Mouse (Mus musculus): ENCODE data around the gene Ctso. TPM values are rescaled to one million over a fixed set of nuclear protein-coding genes. Genes with fewer than 3 reads are reported as not detected.
A peak's percentile ranks its signal among the peaks of the same experiment; 100 is the strongest.

The Ctso gene
- polyA plus RNA-seq (2016; fragmentation: Nextera tagmentation; extraction: Ambion mirVana) = 10.1 and 15.9 TPM in 2 replicates

DNA sequence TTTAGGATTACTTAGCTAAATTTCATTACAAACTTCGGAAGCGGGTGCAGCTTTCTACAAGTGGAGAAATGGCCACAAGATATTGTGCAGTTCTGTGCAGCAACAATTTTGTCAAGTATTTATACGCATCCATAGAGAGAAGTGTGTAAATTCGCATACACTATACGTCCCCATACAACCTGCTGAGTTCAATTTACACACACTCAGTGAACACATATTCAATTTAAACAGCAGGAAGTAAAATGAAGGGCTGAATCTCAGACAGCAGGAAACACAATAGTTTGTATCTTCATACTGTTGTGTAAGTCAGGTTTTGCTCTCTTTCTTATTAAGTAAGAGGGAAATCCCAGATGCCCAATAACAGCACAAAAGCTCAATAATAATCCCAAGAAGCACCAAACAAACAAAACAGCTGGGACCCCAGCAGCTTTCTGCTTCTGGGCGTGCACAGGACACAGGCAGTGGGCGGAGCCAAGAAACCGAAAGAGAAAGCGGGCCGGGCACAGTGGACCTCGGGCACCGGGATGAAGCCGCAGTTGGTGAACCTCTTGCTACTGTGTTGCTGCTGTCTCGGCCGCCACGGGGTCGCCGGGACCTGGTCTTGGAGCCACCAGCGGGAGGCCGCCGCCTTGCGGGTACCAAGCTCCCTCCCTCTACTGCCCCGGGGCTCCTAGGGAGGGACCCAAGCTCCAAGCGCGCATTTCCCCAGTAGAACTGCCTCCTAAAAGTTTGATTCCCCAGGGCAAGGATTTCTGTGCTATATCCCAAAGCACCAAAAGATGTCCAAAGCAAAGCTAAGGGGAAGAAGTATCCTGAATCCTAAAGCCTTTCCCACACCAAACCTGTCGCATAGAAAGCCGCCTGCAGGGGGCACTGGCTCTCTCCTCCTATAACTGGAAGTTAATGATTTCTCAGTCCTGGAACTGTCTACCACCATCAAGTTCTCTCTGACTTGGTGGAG is at the start of gene Ctso:
Gene Ctso, plus strand, starts transcription at position 461 of the 961 bp plus-strand sequence.
- DNase-seq (ENCODE audit: low spot score) = peak; percentile 90
- 14% methylated on average over 27 of the region's 27 CpGs for WGBS
- Histone ChIP-seq H3K4me1 (no peaks in the 10 kb centered on the region), H3K27ac (peak within 1 kb of the TSS; percentile 95), H3K36me3 (no peaks in the 10 kb centered on the region), H3K27me3 (ENCODE audit: insufficient read depth, poor library complexity, severe bottlenecking) (no peaks in the 10 kb centered on the region), H3K4me3 (peak within 1 kb of the TSS; percentile 76), H3K9me3 (no peaks in the 10 kb centered on the region)

GRCm38 (mm10) chr3:81883916-81884315 is 48.5 kb upstream of the Ctso start:
- Histone ChIP-seq H3K9me3 (no peaks in the 10 kb centered on the region), H3K27me3 (ENCODE audit: insufficient read depth, poor library complexity, severe bottlenecking) (no peaks in the 10 kb centered on the region), H3K4me3 (no peak overlapping the region), H3K4me1 (no peaks in the 10 kb centered on the region), H3K27ac (no peak overlapping the region), H3K36me3 (no peaks in the 10 kb centered on the region)
- DNase-seq (ENCODE audit: low spot score) = no peak

DNA sequence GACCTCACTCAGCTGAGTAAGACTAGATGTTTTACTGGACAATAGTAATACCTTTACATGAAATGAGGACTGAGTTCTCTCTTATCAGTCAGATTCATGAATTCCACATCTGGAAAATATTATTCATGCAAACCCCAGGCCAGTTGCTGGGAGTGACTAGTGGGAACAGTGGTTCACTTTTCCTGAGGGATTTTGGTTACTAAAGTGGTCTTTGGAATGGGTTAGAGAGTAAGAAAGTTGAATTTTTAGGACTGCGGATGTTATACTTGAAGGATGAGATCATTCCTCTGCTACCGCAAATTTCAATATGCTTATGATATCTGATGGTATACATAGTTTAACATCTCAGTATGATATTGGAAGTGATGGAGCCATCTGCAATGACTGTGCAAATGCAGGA is 46.8 kb upstream of the Ctso start:
- WGBS = 91% methylated on average over 2 of the region's 2 CpGs

DNA sequence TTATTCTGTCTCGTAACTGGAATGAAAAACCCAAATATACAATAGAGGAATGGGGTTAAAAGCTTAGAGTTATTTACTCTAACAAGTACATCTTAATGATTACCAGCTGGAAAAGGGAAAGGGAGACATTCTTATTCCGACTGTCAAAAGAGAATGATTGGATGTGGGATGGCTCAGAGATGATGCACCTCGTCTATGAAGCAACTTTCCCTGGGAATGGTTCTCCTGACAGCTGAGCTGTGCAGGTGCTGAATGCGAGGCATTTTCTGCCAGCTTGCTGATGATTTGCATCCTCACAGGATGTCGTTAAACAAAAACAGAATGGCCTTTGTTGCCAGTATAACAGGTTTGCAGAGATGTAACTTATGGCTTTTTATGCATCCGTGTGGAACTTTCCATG is 43.3 kb upstream of the Ctso start:
- Histone ChIP-seq H3K4me1 (no peaks in the 10 kb centered on the region), H3K4me3 (no peak overlapping the region), H3K36me3 (no peaks in the 10 kb centered on the region), H3K9me3 (no peaks in the 10 kb centered on the region), H3K27me3 (ENCODE audit: insufficient read depth, poor library complexity, severe bottlenecking) (no peaks in the 10 kb centered on the region), H3K27ac (no peak overlapping the region)
- no peak for DNase-seq (ENCODE audit: low spot score)
- WGBS = 68% methylated on average over 6 of the region's 6 CpGs

More for the DNA sequence above, 46.8 kb upstream of the Ctso start:
- no peaks in the 10 kb centered on the region for H3K4me1 ChIP-seq
- H3K4me3 ChIP-seq = no peak overlapping the region
- DNase-seq (ENCODE audit: low spot score) = no peak
- no peaks in the 10 kb centered on the region for H3K36me3 ChIP-seq
- no peak overlapping the region for H3K27ac ChIP-seq
- H3K9me3 ChIP-seq = no peaks in the 10 kb centered on the region
- no peaks in the 10 kb centered on the region for H3K27me3 ChIP-seq (ENCODE audit: insufficient read depth, poor library complexity, severe bottlenecking)

GRCm38 (mm10) chr3:81910286-81911036 is 21.9 kb upstream of the Ctso start:
- 84% methylated on average over 6 of the region's 6 CpGs for WGBS
- Histone ChIP-seq H3K27ac (no peak overlapping the region), H3K9me3 (no peaks in the 10 kb centered on the region), H3K4me3 (no peak overlapping the region), H3K36me3 (no peaks in the 10 kb centered on the region), H3K4me1 (no peaks in the 10 kb centered on the region), H3K27me3 (ENCODE audit: insufficient read depth, poor library complexity, severe bottlenecking) (no peaks in the 10 kb centered on the region)
- no peak for DNase-seq (ENCODE audit: low spot score)

DNA sequence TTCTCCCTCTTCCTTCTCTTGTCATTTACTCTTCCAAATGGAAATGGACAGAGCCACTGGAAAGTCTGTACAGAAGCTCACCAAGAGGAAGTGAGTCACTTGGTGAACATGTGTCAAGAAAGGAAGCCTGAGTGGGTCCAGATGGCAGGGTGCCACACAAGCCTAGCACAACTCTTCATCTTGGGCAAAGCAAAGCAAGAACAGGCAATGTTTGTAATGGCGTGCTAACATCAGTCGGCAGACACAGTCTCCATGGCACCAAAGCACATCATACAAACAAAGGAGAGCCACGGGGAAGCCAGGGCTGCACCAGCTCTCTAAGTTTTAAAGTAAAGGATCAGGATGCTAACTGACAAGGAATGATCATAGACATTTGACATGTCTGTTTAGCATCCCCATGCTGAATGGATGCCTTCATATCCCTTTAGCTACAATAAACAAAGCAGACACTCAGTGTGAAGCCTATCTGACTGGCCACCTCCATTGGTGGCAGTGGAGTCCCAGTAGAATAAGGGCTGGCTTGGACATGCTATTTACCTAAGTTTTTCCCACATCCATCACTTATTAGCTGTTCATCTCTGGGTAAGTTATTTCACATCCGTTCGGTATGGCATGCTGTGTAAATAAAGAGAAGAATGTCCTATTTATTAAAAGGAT is 16.2 kb upstream of the Ctso start:
- DNase-seq (ENCODE audit: low spot score) = no peak
- Histone ChIP-seq H3K4me1 (no peaks in the 10 kb centered on the region), H3K27me3 (ENCODE audit: insufficient read depth, poor library complexity, severe bottlenecking) (no peaks in the 10 kb centered on the region), H3K36me3 (no peaks in the 10 kb centered on the region), H3K27ac (no peak overlapping the region), H3K9me3 (no peaks in the 10 kb centered on the region), H3K4me3 (no peak overlapping the region)
- 71% methylated on average over 5 of the region's 5 CpGs for WGBS

DNA sequence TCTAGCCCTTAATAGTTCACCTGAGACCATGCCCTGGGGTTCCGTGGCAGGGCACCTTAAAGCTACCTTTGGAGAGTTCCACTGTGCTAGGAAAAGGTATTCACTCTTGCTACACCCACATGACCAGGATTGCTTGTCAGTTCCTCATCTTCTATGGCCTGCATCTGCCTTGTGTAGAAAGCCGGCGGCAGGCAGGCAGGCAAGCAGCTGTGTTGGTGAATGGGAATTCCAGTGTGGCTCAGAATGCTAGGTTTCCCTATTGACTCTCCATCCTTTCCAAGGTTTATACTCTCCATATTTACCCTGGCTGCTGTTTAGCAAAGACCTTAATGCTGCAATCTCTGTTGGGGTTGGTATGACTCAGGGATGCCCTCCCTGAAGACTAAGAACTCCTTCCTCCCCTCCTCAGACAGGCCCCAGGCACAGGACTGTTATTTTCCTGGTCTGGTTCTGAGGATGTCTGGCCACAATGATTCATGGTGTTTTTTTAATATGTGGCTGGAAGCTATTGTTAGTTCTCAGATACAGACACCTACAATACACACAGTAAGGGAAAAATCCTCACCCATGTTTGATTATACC is 15.0 kb upstream of the Ctso start:
- no peaks in the 10 kb centered on the region for H3K27me3 ChIP-seq (ENCODE audit: insufficient read depth, poor library complexity, severe bottlenecking)
- H3K27ac ChIP-seq = no peak overlapping the region
- DNase-seq (ENCODE audit: low spot score) = no peak
- H3K9me3 ChIP-seq = no peaks in the 10 kb centered on the region
- H3K4me3 ChIP-seq = no peak overlapping the region
- no peaks in the 10 kb centered on the region for H3K4me1 ChIP-seq
- WGBS = 79% methylated on average over 3 of the region's 3 CpGs
- no peaks in the 10 kb centered on the region for H3K36me3 ChIP-seq

- Histone ChIP-seq H3K9me3 (no peaks in the 10 kb centered on the region), H3K4me1 (no peaks in the 10 kb centered on the region), H3K27ac (no peak overlapping the region), H3K27me3 (ENCODE audit: insufficient read depth, poor library complexity, severe bottlenecking) (no peaks in the 10 kb centered on the region), H3K36me3 (no peaks in the 10 kb centered on the region), H3K4me3 (no peak overlapping the region)
- 76% methylated on average over 8 of the region's 8 CpGs for WGBS
- DNase-seq (ENCODE audit: low spot score) = no peak
Observed at GRCm38 (mm10) chr3:81918215-81918614, 14.2 kb upstream of the Ctso start.

- Histone ChIP-seq H3K36me3 (no peaks in the 10 kb centered on the region), H3K4me3 (no peak overlapping the region), H3K9me3 (no peaks in the 10 kb centered on the region), H3K4me1 (no peaks in the 10 kb centered on the region), H3K27ac (no peak overlapping the region), H3K27me3 (ENCODE audit: insufficient read depth, poor library complexity, severe bottlenecking) (no peaks in the 10 kb centered on the region)
- 55% methylated on average over 3 of the region's 3 CpGs for WGBS
- DNase-seq (ENCODE audit: low spot score) = no peak
Observed at GRCm38 (mm10) chr3:81919681-81920080, 12.7 kb upstream of the Ctso start.

- H3K27me3 ChIP-seq (ENCODE audit: insufficient read depth, poor library complexity, severe bottlenecking) = no peaks in the 10 kb centered on the region
- WGBS = 51% methylated on average over 4 of the region's 4 CpGs
- DNase-seq (ENCODE audit: low spot score) = no peak
- no peaks in the 10 kb centered on the region for H3K36me3 ChIP-seq
- no peak overlapping the region for H3K4me3 ChIP-seq
- H3K9me3 ChIP-seq = no peaks in the 10 kb centered on the region
- no peaks in the 10 kb centered on the region for H3K4me1 ChIP-seq
- H3K27ac ChIP-seq = no peak overlapping the region
Observed at GRCm38 (mm10) chr3:81922910-81923309, 9.5 kb upstream of the Ctso start.

- no peak overlapping the region for H3K27ac ChIP-seq
- 0% methylated on average over 1 of the region's 1 CpGs for WGBS
- H3K4me1 ChIP-seq = no peaks in the 10 kb centered on the region
- no peak for DNase-seq (ENCODE audit: low spot score)
- H3K9me3 ChIP-seq = no peaks in the 10 kb centered on the region
- no peaks in the 10 kb centered on the region for H3K36me3 ChIP-seq
- H3K4me3 ChIP-seq = no peak overlapping the region
- H3K27me3 ChIP-seq (ENCODE audit: insufficient read depth, poor library complexity, severe bottlenecking) = no peaks in the 10 kb centered on the region
Observed at GRCm38 (mm10) chr3:81924931-81925330, 7.5 kb upstream of the Ctso start.

DNA sequence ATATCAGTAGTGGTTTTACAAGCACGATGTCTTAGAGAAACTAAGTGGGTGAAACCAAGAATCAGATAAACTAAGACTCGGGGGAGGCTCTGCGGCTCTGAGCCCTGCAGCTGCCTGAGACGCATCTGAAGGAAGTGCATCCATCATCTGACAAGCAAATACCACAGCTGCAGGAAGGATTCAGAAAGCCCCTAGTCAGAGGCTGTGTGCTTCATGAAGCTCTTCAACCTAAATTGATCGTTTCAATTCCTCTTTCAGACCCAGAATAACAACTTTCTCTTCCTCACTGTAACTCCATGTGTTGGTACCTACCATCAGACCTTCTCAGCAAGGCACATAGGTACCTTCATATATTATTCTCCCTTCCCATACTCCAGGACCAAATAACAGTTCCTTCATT is 6.5 kb upstream of the Ctso start:
- 41% methylated on average over 5 of the region's 5 CpGs for WGBS
- Histone ChIP-seq H3K27ac (no peak overlapping the region), H3K4me1 (no peaks in the 10 kb centered on the region), H3K4me3 (no peak overlapping the region), H3K27me3 (ENCODE audit: insufficient read depth, poor library complexity, severe bottlenecking) (no peaks in the 10 kb centered on the region), H3K9me3 (no peaks in the 10 kb centered on the region), H3K36me3 (no peaks in the 10 kb centered on the region)
- no peak for DNase-seq (ENCODE audit: low spot score)

All from heart, embryonic 10.5 days (tissue).